12 mouse cellular contexts compared by ENCODE assay signal in genomic region chr13:41572351-41572735, GRCm38 (mm10). TPM values are rescaled to one million over a fixed set of nuclear protein-coding genes. Genes with fewer than 3 reads are reported as not detected.
DNase-seq lines count a peak whose midpoint lies in the region; ATAC-seq and TF ChIP-seq lines count a peak whose summit lies in the region.
"Had no signal": no experiment of that assay in that cellular context is flagged by ENCODE, and none has a peak within 500 bp of the region (broad histone marks: within the 10 kb centered on the region; RNA-seq: fewer than 3 reads in every experiment).

No protein-coding gene starts in this region.

- no peaks in the 10 kb centered on the region for H3K36me3 ChIP-seq in heart, adult 2 months (ENCODE audit: control insufficient read depth, insufficient read depth, low read length)
- no peaks in the 10 kb centered on the region for H3K36me3 ChIP-seq in neural tube, embryonic 12.5 days
- H3K36me3 ChIP-seq: heart, embryonic 13.5 days; kidney, embryonic 15.5 days had no signal

- no peak for DNase-seq in heart, adult 2 months
- DNase-seq in heart, adult 9 months (ENCODE audit: low spot score in 2 of 2), result no peak
- DNase-seq in neural tube, embryonic 10.5 days (ENCODE audit: extremely low spot score, low spot score), result no peak
- no peak for DNase-seq in embryo, embryonic 9.5 days (ENCODE audit: extremely low spot score)
- no peak for DNase-seq in gastrocnemius, postnatal 36 days
- DNase-seq in right cerebral cortex, postnatal 14 days, result no peak

- H3K9ac ChIP-seq in heart, adult 2 months (ENCODE audit: low read depth, low read length), result no peak overlapping the region
- no peak overlapping the region for H3K9ac ChIP-seq in neural tube, embryonic 12.5 days
- H3K9ac ChIP-seq: heart, embryonic 13.5 days; kidney, embryonic 15.5 days; lung, embryonic 14.5 days had no signal

- no peak overlapping the region for H3K4me3 ChIP-seq in heart, adult 2 months
- no peak overlapping the region for H3K4me3 ChIP-seq in neural tube, embryonic 12.5 days
- H3K4me3 ChIP-seq: erythroblast, embryonic 14.5 days; heart, embryonic 13.5 days; kidney, embryonic 15.5 days had no signal

- H3K79me2 ChIP-seq in heart, adult 2 months (replicated peaks; ENCODE audit: control insufficient read depth, insufficient read depth, low read length), result no peaks in the 10 kb centered on the region

- intact Hi-C loops in heart, adult 2 months (cut with DNase I), result loop anchor here (1.0 to 5.0 kb wide), 5 partner anchors 62 to 289 kb away; no protein-coding TSS in a partner anchor
- intact Hi-C loops in gastrocnemius, postnatal 36 days (cut with DNase I), result loop anchor here (2.0 to 5.0 kb wide), 3 partner anchors 62 to 290 kb away; no protein-coding TSS in a partner anchor

- peak; percentile 63; the same call in 1 of the 2 replicates for ATAC-seq in neural tube, embryonic 12.5 days (ENCODE audit: low FRiP score, low read depth)
- ATAC-seq in inflammation-experienced regulatory T-cells, adult 6 months, result peak; percentile 27

- no peak overlapping the region for H3K4me2 ChIP-seq in neural tube, embryonic 12.5 days (replicated peaks)
- H3K4me2 ChIP-seq: heart, embryonic 13.5 days; kidney, embryonic 15.5 days; lung, embryonic 14.5 days had no signal

- WGBS in heart, adult 2 months, result 44% methylated on average over 4 of the region's 4 CpGs
- 50% methylated on average over 4 of the region's 4 CpGs for WGBS in neural tube, embryonic 12.5 days

- H3K27ac ChIP-seq in heart, adult 2 months, result no peak overlapping the region
- H3K27ac ChIP-seq in neural tube, embryonic 12.5 days, result no peak overlapping the region
- H3K27ac ChIP-seq: heart, embryonic 13.5 days; kidney, embryonic 15.5 days had no signal

- no peak for TF ChIP-seq POLR2A in heart, adult 2 months (IDR thresholded peaks at IDR 0.05; ENCODE audit: insufficient read depth, low read depth, low read length)

- no peaks in the 10 kb centered on the region for H3K4me1 ChIP-seq in heart, adult 2 months (ENCODE audit: control insufficient read depth, insufficient read depth, low read length)
- H3K4me1 ChIP-seq in neural tube, embryonic 12.5 days, result 0 out of 2 replicates have a peak, but pooled peaks cover 4% of the 10 kb centered on the region

- no peak for TF ChIP-seq EP300 in heart, adult 2 months (IDR thresholded peaks at IDR 0.05; ENCODE audit: insufficient read depth, low read depth, low read length)

- H3K9me3 ChIP-seq in neural tube, embryonic 12.5 days, result no peaks in the 10 kb centered on the region
- H3K9me3 ChIP-seq: heart, embryonic 13.5 days had no signal

- H3K27me3 ChIP-seq in heart, adult 2 months (ENCODE audit: control insufficient read depth, insufficient read depth, low read length), result no peaks in the 10 kb centered on the region
- 0 out of 2 replicates have a peak, but pooled peaks cover 3% of the 10 kb centered on the region for H3K27me3 ChIP-seq in neural tube, embryonic 12.5 days (replicated peaks)
- H3K27me3 ChIP-seq: kidney, embryonic 15.5 days had no signal

- TF ChIP-seq CTCF in heart, adult 2 months (IDR thresholded peaks at IDR 0.05), result peak; percentile 2; the same call in 1 of the 2 replicates

RNA-seq across cellular contexts. Expression of gene Tmem170b, which starts 33.4 kb away (rescaled TPM):
- total RNA-seq in heart, adult 2 months (2021), result 10 to 100 TPM; 22.0 to 27.1 TPM
- 3.6 and 7.1 TPM in 2 replicates for polyA plus RNA-seq in heart, adult 2 months (2012; rRNA removed)
- polyA plus RNA-seq in neural tube, embryonic 12.5 days (2016; fragmentation: Nextera tagmentation; extraction: Ambion mirVana), result 25.4 and 27.4 TPM in 2 replicates
- polyA plus RNA-seq in inflammation-experienced regulatory T-cells, adult 6 months (2017; shearing (Covaris generic)), result 10 to 100 TPM in 2 of 3 experiments, 1 to 10 TPM in 1; 8.4 to 13.6 (median 11.5) TPM
- 10 to 100 TPM; 20.9 to 21.7 TPM for total RNA-seq in gastrocnemius, postnatal 36 days (2021)
